Mouse (Mus musculus): Measurements from ENCODE around the gene Dnmbp. TPM values are rescaled to one million over a fixed set of nuclear protein-coding genes. Genes with fewer than 3 reads are reported as not detected.

Gene Dnmbp
- polyA plus RNA-seq, 1 experiment from 2014 or later = 25.4 TPM

- no peaks in the 10 kb centered on the region for H3K27me3 ChIP-seq (ENCODE audit: insufficient read depth, low read length)
- H3K27ac ChIP-seq (ENCODE audit: low read length) = no peak overlapping the region
- ATAC-seq (ENCODE audit: low FRiP score, low TSS enrichment) = no peak
These were observed 53.5 kb downstream of the Dnmbp start for GRCm38 (mm10) chr19:43886371-43887099.

GRCm38 (mm10) chr19:43884668-43885498 is 55.1 kb downstream of the Dnmbp start:
- no peak overlapping the region for H3K4me3 ChIP-seq (ENCODE audit: low read length)
- H3K4me1 ChIP-seq (ENCODE audit: insufficient read depth, low read length) = peaks cover 51% of the 10 kb centered on the region
- no peaks in the 10 kb centered on the region; the same call in 1 of the 2 replicates for H3K9me3 ChIP-seq (ENCODE audit: low read length)
- no peak overlapping the region for H3K9ac ChIP-seq (replicated peaks; ENCODE audit: low read length)
- 58% methylated on average over 13 of the region's 13 CpGs for WGBS
- H3K4me2 ChIP-seq (replicated peaks; ENCODE audit: low read depth, low read length) = no peak overlapping the region
- no peaks in the 10 kb centered on the region for H3K27me3 ChIP-seq (ENCODE audit: insufficient read depth, low read length)
- no peak overlapping the region for H3K27ac ChIP-seq (ENCODE audit: low read length)
- no peak for ATAC-seq (ENCODE audit: low FRiP score, low TSS enrichment)
- no peaks in the 10 kb centered on the region for H3K36me3 ChIP-seq (ENCODE audit: insufficient read depth, low read length)

More at GRCm38 (mm10) chr19:43886371-43887099, 53.5 kb downstream of the Dnmbp start:
- H3K4me3 ChIP-seq (ENCODE audit: low read length) = peak overlapping the region; percentile 22
- H3K9me3 ChIP-seq (ENCODE audit: low read length) = no peaks in the 10 kb centered on the region; the same call in 1 of the 2 replicates
- 54% methylated on average over 12 of the region's 12 CpGs for WGBS
- H3K4me2 ChIP-seq (replicated peaks; ENCODE audit: low read depth, low read length) = peak overlapping the region; percentile 39
- H3K9ac ChIP-seq (replicated peaks; ENCODE audit: low read length) = peak overlapping the region; percentile 42; the same call in 1 of the 2 replicates
- no peaks in the 10 kb centered on the region for H3K36me3 ChIP-seq (ENCODE audit: insufficient read depth, low read length)
- peaks cover 46% of the 10 kb centered on the region for H3K4me1 ChIP-seq (ENCODE audit: insufficient read depth, low read length)

- no peak; the same call in 1 of the 2 replicates for ATAC-seq (ENCODE audit: low FRiP score, low TSS enrichment)
- Histone ChIP-seq H3K4me2 (replicated peaks; ENCODE audit: low read depth, low read length) (peak overlapping the region; percentile 44), H3K36me3 (ENCODE audit: insufficient read depth, low read length) (no peaks in the 10 kb centered on the region), H3K9me3 (ENCODE audit: low read length) (no peaks in the 10 kb centered on the region; the same call in 1 of the 2 replicates), H3K4me3 (ENCODE audit: low read length) (peak overlapping the region; percentile 13; the same call in 1 of the 2 replicates), H3K9ac (replicated peaks; ENCODE audit: low read length) (peak overlapping the region; percentile 27), H3K27ac (ENCODE audit: low read length) (peak overlapping the region; percentile 79), H3K27me3 (ENCODE audit: insufficient read depth, low read length) (no peaks in the 10 kb centered on the region), H3K4me1 (ENCODE audit: insufficient read depth, low read length) (peaks cover 59% of the 10 kb centered on the region)
- 10% methylated on average over 18 of the region's 18 CpGs for WGBS
These were observed 57.0 kb downstream of the Dnmbp start for GRCm38 (mm10) chr19:43882895-43883573.

- Histone ChIP-seq H3K9me3 (ENCODE audit: low read length) (no peaks in the 10 kb centered on the region; the same call in 1 of the 2 replicates), H3K9ac (replicated peaks; ENCODE audit: low read length) (no peak overlapping the region), H3K27me3 (ENCODE audit: insufficient read depth, low read length) (no peaks in the 10 kb centered on the region), H3K27ac (ENCODE audit: low read length) (no peak overlapping the region), H3K36me3 (ENCODE audit: insufficient read depth, low read length) (no peaks in the 10 kb centered on the region), H3K4me3 (ENCODE audit: low read length) (no peak overlapping the region), H3K4me1 (ENCODE audit: insufficient read depth, low read length) (peaks cover 55% of the 10 kb centered on the region), H3K4me2 (replicated peaks; ENCODE audit: low read depth, low read length) (no peak overlapping the region)
- 82% methylated on average over 7 of the region's 7 CpGs for WGBS
- ATAC-seq (ENCODE audit: low FRiP score, low TSS enrichment) = no peak
These were observed 58.4 kb downstream of the Dnmbp start for GRCm38 (mm10) chr19:43881615-43882014.

- H3K27ac ChIP-seq (ENCODE audit: low read length) = no peak overlapping the region
- no peaks in the 10 kb centered on the region; the same call in 1 of the 2 replicates for H3K9me3 ChIP-seq (ENCODE audit: low read length)
- no peak overlapping the region for H3K4me3 ChIP-seq (ENCODE audit: low read length)
- no peak overlapping the region for H3K9ac ChIP-seq (replicated peaks; ENCODE audit: low read length)
- WGBS = 21% methylated on average over 3 of the region's 3 CpGs
- ATAC-seq (ENCODE audit: low FRiP score, low TSS enrichment) = no peak
- no peaks in the 10 kb centered on the region for H3K27me3 ChIP-seq (ENCODE audit: insufficient read depth, low read length)
- H3K4me1 ChIP-seq (ENCODE audit: insufficient read depth, low read length) = peaks cover 45% of the 10 kb centered on the region
- H3K36me3 ChIP-seq (ENCODE audit: insufficient read depth, low read length) = no peaks in the 10 kb centered on the region
- no peak overlapping the region for H3K4me2 ChIP-seq (replicated peaks; ENCODE audit: low read depth, low read length)
These were observed 59.6 kb downstream of the Dnmbp start for GRCm38 (mm10) chr19:43880420-43880819.

- H3K27me3 ChIP-seq (ENCODE audit: insufficient read depth, low read length) = no peaks in the 10 kb centered on the region
- peak overlapping the region; percentile 73 for H3K4me3 ChIP-seq (ENCODE audit: low read length)
- H3K4me1 ChIP-seq (ENCODE audit: insufficient read depth, low read length) = peaks cover 41% of the 10 kb centered on the region
- peaks cover 2% of the 10 kb centered on the region; the same call in 1 of the 2 replicates for H3K36me3 ChIP-seq (ENCODE audit: insufficient read depth, low read length)
- H3K9me3 ChIP-seq (ENCODE audit: low read length) = no peaks in the 10 kb centered on the region; the same call in 1 of the 2 replicates
- H3K4me2 ChIP-seq (replicated peaks; ENCODE audit: low read depth, low read length) = peak overlapping the region; percentile 67
- peak; percentile 92 for ATAC-seq (ENCODE audit: low FRiP score, low TSS enrichment)
- H3K27ac ChIP-seq (ENCODE audit: low read length) = peak overlapping the region; percentile 95
- WGBS = under 1% methylated on average over 41 of the region's 41 CpGs
- H3K9ac ChIP-seq (replicated peaks; ENCODE audit: low read length) = peak overlapping the region; percentile 81
These were observed 60.4 kb downstream of the Dnmbp start for GRCm38 (mm10) chr19:43879401-43880212.

GRCm38 (mm10) chr19:43878111-43879092 is 61.6 kb downstream of the Dnmbp start:
- Histone ChIP-seq H3K9me3 (ENCODE audit: low read length) (no peaks in the 10 kb centered on the region; the same call in 1 of the 2 replicates), H3K4me3 (ENCODE audit: low read length) (peak overlapping the region; percentile 73), H3K27ac (ENCODE audit: low read length) (peak overlapping the region; percentile 95), H3K9ac (replicated peaks; ENCODE audit: low read length) (peak overlapping the region; percentile 81), H3K36me3 (ENCODE audit: insufficient read depth, low read length) (peaks cover 12% of the 10 kb centered on the region), H3K4me1 (ENCODE audit: insufficient read depth, low read length) (peaks cover 31% of the 10 kb centered on the region), H3K27me3 (ENCODE audit: insufficient read depth, low read length) (no peaks in the 10 kb centered on the region), H3K4me2 (replicated peaks; ENCODE audit: low read depth, low read length) (peak overlapping the region; percentile 67)
- ATAC-seq (ENCODE audit: low FRiP score, low TSS enrichment) = no peak
- WGBS = 5% methylated on average over 17 of the region's 17 CpGs

GRCm38 (mm10) chr19:43877364-43877763 is 62.6 kb downstream of the Dnmbp start:
- H3K4me2 ChIP-seq (replicated peaks; ENCODE audit: low read depth, low read length) = no peak overlapping the region
- no peak for ATAC-seq (ENCODE audit: low FRiP score, low TSS enrichment)
- no peak overlapping the region for H3K9ac ChIP-seq (replicated peaks; ENCODE audit: low read length)
- H3K4me3 ChIP-seq (ENCODE audit: low read length) = no peak overlapping the region
- 82% methylated on average over 8 of the region's 8 CpGs for WGBS
- peaks cover 22% of the 10 kb centered on the region; the same call in 1 of the 2 replicates for H3K4me1 ChIP-seq (ENCODE audit: insufficient read depth, low read length)
- peaks cover 22% of the 10 kb centered on the region for H3K36me3 ChIP-seq (ENCODE audit: insufficient read depth, low read length)
- H3K9me3 ChIP-seq (ENCODE audit: low read length) = no peaks in the 10 kb centered on the region; the same call in 1 of the 2 replicates
- no peaks in the 10 kb centered on the region for H3K27me3 ChIP-seq (ENCODE audit: insufficient read depth, low read length)
- no peak overlapping the region for H3K27ac ChIP-seq (ENCODE audit: low read length)
